Mouse (Mus musculus) thymus, postnatal 36 days (tissue): ENCODE measurements around the gene Strn4.

Experiments
- DNase-seq, 2 experiments: peaks; one replicate each; pipeline ENCODE4 v3.0.0; 2022; ENCODE audit warnings: mixed read lengths in 2 of 2

Strn4 gene

GRCm38 (mm10) chr7:16810920-16811648, 4.6 kb upstream of the Strn4 start:
- no peak for DNase-seq

- DNase-seq = no peak
These were observed 4.0 kb upstream of the Strn4 start for GRCm38 (mm10) chr7:16811649-16812070.

DNA sequence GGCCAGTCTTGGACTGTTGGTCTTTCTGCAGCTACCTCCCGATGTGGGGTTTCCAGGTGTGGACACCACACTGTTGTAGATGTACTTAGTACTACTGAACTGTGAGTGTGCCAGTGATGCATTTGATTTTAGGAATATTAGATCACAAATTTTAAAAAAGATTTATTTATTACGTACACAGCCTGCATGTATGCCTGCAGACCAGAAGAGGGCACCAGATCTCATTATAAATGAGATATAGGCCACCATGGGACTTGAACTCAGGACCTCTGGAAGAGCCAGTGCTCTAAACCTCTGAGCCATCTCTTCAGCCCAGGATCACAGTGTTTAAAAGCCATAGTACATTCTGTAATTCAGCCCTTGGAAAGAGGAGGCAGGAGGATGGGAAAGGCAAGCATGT, 3.2 kb upstream of the Strn4 start:
- no peak for DNase-seq

GRCm38 (mm10) chr7:16816078-16816474, 387 bp downstream of the Strn4 start:
- peak; percentile 83 to 87 for DNase-seq

DNA sequence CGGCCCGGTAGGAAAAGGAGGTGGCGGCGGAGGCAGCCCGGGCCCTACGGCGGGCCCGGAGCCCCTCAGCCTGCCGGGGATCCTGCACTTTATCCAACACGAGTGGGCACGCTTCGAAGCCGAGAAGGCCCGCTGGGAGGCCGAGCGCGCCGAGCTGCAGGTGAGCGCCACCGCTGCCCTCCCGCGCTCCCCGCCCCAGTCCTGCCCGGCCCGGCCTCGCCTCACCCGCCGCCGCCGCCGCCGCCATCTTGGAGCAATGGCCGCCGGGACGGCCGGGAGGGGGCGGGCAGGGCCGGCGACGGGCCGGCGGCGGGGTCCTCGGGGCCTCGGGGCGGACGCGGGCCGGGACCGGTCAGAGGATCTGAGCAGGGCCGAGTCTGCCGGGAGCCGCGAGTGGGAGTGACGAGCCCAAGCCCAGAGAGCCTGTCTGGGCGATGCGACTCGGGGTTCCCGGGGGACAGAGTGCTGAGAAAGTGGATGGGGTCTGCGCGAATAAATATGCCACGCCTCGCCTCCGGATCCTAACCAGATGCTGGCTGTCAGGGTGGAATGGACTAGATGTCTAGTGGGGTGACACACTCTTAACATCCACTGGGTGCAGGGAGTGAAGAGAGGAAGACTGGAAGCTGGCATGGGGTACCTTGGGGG, 910 bp downstream of the Strn4 start, which contains the start of gene Fkrp:
Gene Fkrp, minus strand, starts transcription at position 258 of the 648 bp plus-strand sequence.
- peak; percentile 66 to 67 for DNase-seq

DNA sequence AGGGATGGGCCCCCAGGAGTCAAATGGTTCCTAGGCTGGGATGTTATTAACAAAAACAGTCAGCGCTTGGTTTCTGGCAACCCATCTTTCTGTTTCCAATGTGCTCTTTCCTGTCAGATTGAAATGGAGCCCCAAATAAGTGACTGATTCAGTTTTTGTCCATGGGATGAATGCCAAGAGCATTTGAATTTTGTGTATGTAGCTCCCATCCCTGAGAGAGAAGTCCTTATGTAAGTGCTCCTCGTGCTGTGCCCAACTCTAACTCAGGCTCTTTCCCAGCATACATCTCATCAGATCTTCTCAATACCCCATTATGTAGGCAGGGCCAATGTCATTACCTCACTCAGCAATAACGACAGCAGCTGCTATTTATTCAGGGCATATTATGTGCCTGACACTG, 2.0 kb downstream of the Strn4 start:
- DNase-seq = no peak

GRCm38 (mm10) chr7:16819794-16820193, 4.1 kb downstream of the Strn4 start:
- DNase-seq = no peak

DNA sequence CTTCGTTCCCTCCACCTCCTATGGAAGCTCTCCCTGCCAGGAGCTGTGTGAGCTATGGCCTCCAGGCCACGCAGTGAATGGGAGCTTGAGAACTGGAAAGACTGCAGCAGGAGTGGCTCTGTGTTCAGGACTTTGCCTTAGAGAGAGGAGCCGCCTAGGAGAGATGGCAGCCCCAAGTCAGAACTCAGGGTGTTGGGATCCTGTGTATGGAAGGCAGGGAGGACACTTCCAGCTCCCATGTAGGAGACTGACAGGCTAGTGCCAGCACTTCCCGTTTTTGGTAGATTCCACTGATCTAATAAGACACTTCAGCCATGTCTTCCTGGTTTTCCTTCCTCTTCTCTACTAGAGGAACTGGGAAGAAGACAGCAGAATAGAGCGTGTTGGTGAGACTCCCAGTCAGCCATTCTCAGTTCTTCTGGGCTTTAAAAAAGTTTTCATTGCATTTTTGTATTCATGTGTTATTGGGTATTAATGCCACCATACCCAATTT, 4.6 kb downstream of the Strn4 start:
- no peak for DNase-seq

GRCm38 (mm10) chr7:16821091-16821490, 5.4 kb downstream of the Strn4 start:
- no peak for DNase-seq

- DNase-seq = no peak
These were observed 6.0 kb downstream of the Strn4 start for GRCm38 (mm10) chr7:16821669-16822101.

DNA sequence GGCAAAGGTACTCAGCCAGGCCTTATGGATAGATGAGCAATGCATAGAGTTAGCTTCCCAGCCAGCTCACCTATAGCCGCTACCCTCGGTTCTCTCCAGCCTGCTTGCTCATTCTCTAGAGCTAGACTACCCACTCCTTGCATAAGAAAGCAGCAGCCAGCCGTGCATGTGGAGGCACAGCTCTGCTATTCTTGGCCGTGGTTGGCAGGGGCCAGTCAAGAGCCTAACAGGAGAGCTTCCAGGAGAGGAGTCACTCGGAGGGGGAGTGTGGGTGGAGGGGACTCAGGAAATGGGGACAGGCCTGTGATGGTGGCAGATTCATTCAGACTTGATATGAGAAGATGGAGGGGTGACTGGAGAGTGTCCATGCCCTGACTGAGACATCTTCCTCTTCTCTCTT, 8.0 kb downstream of the Strn4 start:
- no peak for DNase-seq

DNA sequence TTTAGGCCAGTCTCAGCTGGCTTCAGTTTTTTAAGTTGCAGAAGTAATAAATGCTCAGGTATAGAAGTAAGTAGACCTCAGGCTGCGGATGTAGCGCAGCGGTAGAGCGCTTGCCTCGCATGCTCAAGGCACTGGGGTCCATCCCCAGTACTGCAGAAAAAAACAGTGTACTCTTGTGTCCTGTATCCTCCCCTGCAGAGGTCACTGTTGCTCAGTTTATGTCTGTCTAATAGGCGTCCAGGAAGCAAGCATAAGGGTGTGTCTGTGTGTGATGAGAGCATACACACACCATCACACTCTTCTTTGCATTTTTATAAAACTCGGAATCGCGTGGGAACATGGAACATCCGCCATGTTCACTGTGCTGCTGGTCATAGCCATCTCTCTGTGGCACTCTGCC, 10.1 kb downstream of the Strn4 start:
- DNase-seq = peak; percentile 39 to 55

DNA sequence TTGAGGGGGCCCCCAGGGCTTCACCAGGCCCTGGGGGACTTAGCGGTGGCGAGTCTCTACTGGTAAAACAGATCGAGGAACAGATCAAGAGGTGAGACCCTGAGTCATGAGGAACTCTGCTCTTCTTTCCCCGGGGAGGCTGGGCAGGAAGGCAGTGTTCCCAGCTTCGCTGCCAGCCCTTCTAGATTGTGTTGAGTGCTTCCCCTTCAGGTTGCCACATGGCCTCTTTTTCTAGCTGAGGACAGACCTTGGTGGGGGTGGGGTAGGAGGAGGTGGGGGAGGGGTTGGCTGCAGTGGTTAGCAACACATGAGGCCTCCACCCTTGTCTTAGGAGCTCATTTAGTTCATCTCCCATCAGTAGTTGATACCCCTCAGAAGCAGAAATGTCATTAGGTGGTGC, 10.9 kb downstream of the Strn4 start:
- DNase-seq = no peak

DNA sequence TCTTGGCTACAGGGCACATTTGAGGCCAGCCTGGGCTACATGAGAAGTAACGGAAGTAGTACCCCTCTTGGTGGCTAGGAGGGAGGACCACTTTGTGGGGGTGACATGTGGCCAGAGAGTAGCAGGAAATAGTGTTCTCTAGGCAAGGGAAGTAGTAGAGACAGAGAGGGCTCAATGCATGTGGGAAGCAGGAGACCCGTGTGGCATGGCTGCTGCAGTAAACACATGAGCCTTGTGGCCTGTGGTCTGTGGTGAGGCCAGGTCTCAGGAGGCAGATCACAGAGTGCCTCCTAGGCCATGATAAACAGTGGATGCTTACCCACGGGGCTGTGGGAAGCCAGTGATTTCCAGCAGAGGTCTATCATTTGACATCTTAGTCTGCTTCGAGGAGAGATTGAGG, 11.6 kb downstream of the Strn4 start:
- no peak for DNase-seq

GRCm38 (mm10) chr7:16830449-16830848, 14.8 kb downstream of the Strn4 start:
- no peak for DNase-seq

DNA sequence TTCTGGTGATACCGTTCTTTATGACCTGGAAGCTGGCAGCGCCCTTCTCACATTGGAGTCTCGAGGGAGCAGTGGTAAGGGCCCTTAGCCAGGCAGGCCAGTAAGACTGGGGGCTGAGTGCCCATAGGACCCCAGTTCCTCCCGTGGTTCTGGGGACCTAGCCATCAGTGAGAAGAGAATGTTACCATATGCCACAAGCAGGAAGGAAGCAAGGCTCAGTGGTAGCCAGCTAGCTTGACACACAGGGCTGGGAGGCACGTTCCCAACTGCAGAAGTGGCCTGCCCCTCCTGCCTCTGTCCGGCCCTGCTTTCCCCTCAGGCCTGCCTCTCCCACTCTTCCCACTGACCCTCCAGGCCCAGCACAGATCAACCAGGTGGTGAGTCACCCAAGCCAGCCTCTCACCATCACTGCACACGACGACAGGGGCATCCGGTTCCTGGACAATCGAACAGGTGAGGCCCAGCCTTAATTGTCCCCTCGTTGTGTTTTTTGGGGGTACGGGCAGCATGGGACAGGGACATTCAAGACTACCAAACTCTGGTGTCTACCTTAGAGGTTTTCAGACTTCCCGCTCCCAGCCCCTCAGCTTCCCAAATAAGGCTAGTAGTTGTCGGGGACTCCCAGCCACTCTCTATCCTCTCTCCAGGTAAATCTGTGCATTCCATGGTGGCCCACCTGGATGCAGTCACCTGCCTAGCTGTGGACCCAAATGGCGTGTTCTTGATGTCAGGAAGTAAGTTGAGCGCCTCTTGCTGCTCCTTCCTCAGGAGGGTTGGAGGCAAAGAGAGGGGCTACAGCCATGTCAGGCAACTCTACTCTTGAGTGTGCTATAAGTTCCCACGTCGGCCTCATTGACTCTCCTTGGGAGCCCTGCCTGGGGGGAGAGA, 22.5 kb downstream of the Strn4 start:
- peak in 1 of 2 experiments; percentile 36 for DNase-seq

DNA sequence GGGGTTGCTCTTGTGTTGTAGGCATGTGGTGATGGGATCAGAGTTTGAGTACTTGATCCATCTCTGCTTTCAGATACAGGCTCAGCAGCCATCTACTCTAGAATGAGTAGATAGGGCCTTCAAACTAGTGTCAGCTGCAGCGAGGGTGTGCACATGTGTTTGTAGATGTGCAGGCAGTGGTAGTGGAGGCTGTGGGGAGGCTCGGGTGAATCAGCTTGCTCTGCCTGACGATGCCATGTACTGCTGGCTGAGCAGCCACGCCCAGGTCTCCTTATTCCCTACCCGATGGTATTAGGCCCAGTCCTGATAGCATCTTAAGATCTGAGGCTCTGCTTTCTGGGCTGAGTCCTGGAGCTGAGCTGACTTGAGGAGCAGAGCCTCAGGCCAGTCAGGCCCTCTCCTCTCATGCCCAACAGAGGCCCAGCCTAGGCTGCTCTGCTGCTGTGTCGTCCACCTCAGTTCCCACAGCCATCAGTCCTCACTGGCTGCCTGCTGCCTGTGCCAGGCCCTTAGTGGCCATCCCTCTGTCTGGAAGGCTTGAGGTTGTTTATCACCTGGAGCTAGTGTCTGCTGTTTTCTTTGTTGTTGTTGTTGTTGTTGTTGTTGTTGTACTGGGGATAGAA, 23.2 kb downstream of the Strn4 start:
- no peak for DNase-seq

DNA sequence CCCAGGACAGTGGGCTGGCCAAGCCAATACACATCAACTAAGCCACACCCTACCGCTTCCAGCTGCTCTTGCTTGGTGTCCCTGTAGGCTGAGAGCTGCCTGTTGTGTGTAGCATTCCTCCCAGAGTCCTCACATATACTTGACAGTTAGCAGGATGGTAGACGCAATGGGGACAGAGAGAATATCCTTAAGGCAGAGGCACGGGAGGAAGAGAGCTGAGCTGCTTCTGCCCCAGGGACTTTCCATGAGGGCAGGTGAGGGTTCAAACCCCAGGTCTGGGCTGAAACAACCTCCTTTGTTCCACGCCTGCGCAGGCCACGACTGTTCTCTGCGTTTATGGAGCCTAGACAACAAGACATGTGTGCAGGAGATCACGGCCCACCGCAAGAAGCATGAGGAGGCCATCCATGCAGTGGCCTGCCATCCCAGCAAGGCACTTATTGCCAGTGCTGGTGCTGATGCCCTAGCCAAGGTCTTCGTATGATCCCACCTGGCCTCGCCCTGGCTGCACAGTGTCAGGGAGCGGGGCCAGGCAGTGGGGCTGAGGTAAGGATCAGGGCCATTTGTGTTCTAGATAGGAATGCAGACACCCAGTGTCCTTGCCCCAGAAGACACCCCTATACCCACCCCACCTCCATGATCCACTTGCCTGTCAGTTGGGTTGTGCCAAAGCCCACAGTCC, 23.9 kb downstream of the Strn4 start:
- DNase-seq = no peak

DNA sequence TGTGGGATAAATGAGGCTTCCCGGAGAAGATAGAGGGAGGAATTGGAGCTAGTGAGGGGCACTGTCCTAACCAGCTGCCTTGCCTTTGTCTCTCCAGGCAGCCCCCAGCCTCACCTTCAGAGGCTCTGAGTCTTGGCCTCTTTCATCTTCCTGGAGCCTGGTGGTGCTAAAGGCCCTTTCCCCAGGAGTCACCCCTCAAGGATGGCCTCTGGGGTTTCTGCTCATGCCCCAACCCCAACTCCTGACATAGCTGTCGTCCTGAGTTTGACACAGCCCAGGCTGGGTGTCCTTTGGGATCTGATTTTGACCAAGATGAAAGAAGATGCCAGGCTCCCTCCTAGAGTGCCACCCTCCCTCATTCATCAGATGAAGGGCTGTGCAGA, 24.4 kb downstream of the Strn4 start:
- DNase-seq = no peak

GRCm38 (mm10) chr7:16841078-16841477, 25.4 kb downstream of the Strn4 start:
- DNase-seq = peak; percentile 59 to 66

GRCm38 (mm10) chr7:16841561-16842560, 26.2 kb downstream of the Strn4 start:
- DNase-seq = peak; percentile 86 to 91
